Mouse (Mus musculus) forebrain, embryonic 11.5 days (tissue): Measurements from ENCODE around the gene Gm9732. TPM values are rescaled to one million over a fixed set of nuclear protein-coding genes. Genes with fewer than 3 reads are reported as not detected.
"Not testable (repeated sequence)": the region's sequence is repeated elsewhere in the genome, so short reads cannot be mapped to it uniquely, and the experiment has no call there.

Experiments
- ATAC-seq: fragments of 200-750 bp; cut with Nextera tagmentation; replicated peaks from 2 replicates; pipeline ENCODE4 v1.8.0; 2017; ENCODE audit warnings: moderate TSS enrichment; ENCODE audit not compliant: low FRiP score
- DNase-seq: peaks from one replicate; pipeline ENCODE4 v3.0.0-alpha.2; 2017; ENCODE audit warnings: low spot score
- H3K27ac ChIP-seq: fragments of 300-500 bp; sonication (generic); 2 replicates; pipeline ENCODE4 v1.5.1; 2014; ENCODE audit warnings: low read depth, low read length
- H3K27me3 ChIP-seq: fragments of 300-500 bp; sonication (generic); 2 replicates; pipeline ENCODE4 v1.6.1; 2014; ENCODE audit warnings: mild to moderate bottlenecking, low read length, mixed read lengths; ENCODE audit not compliant: control insufficient read depth, insufficient read depth
- H3K36me3 ChIP-seq: fragments of 300-500 bp; sonication (generic); 2 replicates; pipeline ENCODE4 v1.6.1; 2014; ENCODE audit warnings: mild to moderate bottlenecking, low read length, moderate library complexity, mixed read lengths; ENCODE audit not compliant: control insufficient read depth, insufficient read depth
- H3K4me1 ChIP-seq: fragments of 300-500 bp; sonication (generic); replicated peaks from 2 replicates; pipeline ENCODE4 v1.6.1; 2014; ENCODE audit warnings: low read length, mixed read lengths; ENCODE audit not compliant: control insufficient read depth, insufficient read depth
- H3K4me2 ChIP-seq: fragments of 300-500 bp; sonication (generic); 2 replicates; pipeline ENCODE4 v1.6.1; 2014; ENCODE audit warnings: low read depth, mild to moderate bottlenecking, low read length, moderate library complexity, mixed read lengths; ENCODE audit not compliant: severe bottlenecking
- H3K4me3 ChIP-seq: fragments of 300-500 bp; sonication (generic); 2 replicates; pipeline ENCODE4 v1.5.1; 2014; ENCODE audit warnings: low read depth, low read length
- H3K9ac ChIP-seq: fragments of 300-500 bp; sonication (generic); 2 replicates; pipeline ENCODE4 v1.6.1; 2014; ENCODE audit warnings: low read length
- H3K9me3 ChIP-seq: fragments of 300-500 bp; sonication (generic); 2 replicates; pipeline ENCODE4 v1.6.1; 2016; ENCODE audit warnings: low read length, mixed read lengths; ENCODE audit not compliant: control insufficient read depth
- WGBS: fragments of 180-500 bp; shearing (Covaris S2); extraction: QIAGEN DNeasy Blood & Tissue Kit; methylation state at CpG from one replicate; pipeline ENCODE4 v1.1.7; 2014; 5-methylcytosine and 5-hydroxymethylcytosine counted together
- polyA plus RNA-seq: library from polyadenylated mRNA; unstranded; fragments of >200 nt; fragmentation: Nextera tagmentation; extraction: Ambion mirVana; gene quantifications from 2 replicates; pipeline ENCODE4 v1.2.1, GENCODE M21; 2014

Gm9732 gene
- polyA plus RNA-seq, 1 experiment from 2014 or later: not detected

DNA sequence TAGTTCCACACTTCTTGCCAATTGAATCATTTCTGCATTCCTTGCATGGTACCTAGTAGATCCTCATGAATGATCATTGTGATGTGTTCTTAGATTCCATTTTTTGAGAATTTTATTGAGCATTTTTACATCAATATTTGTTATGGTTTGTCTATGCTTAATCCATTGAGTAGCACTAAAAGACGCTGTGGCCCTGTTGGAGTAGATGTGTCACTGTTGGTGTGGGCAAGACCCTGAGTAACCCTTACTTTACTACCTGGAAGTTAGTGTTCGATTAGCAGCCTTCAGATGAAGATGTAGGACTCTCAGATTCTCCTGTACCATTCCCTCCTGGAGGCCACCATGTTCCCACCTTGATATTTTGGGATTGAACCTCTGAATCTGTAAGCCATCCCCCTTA lies 53.8 kb downstream of the Gm9732 start:
- not testable (repeated sequence) for H3K4me1 ChIP-seq

DNA sequence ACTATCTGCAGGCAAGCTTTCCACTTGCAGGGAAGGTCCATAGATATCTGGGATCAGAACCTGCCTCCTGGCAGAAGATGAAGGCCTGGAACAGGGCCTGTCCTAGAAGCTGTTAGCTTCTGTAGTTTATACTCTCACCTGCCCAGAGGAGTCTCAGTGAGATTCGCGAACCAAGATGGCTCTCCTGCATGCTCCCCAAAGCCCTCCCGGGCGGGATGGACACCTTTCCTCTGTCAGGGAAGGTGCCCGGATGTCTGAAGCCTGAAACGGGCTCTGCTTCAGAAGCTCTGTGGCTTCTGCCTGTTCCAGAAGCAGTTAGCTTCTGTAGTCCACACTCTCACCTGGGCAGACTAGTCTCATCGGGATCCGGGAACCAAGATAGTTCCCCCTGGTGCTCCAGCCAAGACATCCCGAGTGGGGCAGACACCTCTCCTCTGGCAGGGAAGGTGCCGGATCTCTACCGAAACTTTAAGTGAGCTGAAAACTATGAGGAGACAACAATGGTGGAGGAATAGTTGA lies 56.6 kb downstream of the Gm9732 start:
- 89% methylated on average over 9 of the region's 11 CpGs for WGBS
- not testable (repeated sequence) for H3K27ac ChIP-seq, H3K4me2 ChIP-seq, H3K4me3 ChIP-seq, H3K9me3 ChIP-seq, H3K4me1 ChIP-seq, H3K9ac ChIP-seq, ATAC-seq, DNase-seq, H3K27me3 ChIP-seq, H3K36me3 ChIP-seq

More for the DNA sequence above, 53.8 kb downstream of the Gm9732 start:
- H3K9me3 ChIP-seq, H3K4me3 ChIP-seq, H3K36me3 ChIP-seq, ATAC-seq, H3K27ac ChIP-seq, DNase-seq, H3K9ac ChIP-seq, H3K27me3 ChIP-seq, H3K4me2 ChIP-seq: not testable (repeated sequence)
- whole genome bisulfite sequencing: 77% methylated on average over 1 of the region's 2 CpGs

DNA sequence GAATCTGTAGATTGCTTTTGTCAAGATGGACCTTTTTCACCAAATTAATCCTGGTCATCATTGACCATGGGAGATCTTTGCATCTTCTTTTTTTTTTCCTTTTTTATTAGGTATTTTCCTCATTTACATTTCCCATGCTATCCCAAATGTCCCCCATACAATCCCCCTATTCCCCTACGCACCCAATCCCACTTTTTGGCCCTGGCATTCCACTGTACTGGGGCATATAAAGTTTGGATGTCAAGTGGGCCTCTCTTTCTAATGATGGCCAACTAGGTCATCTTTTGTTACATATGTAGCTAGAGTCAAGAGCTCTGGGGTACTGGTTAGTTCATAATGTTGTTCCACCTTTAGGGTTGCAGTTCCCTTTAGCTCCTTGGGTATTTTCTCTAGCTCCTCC lies 62.8 kb downstream of the Gm9732 start:
- H3K9me3 ChIP-seq, H3K9ac ChIP-seq, H3K4me3 ChIP-seq, H3K4me2 ChIP-seq, ATAC-seq, H3K27ac ChIP-seq, H3K4me1 ChIP-seq, H3K36me3 ChIP-seq, H3K27me3 ChIP-seq, DNase-seq: not testable (repeated sequence)
- 65% methylated on average over 1 of the region's 1 CpGs for WGBS

DNA sequence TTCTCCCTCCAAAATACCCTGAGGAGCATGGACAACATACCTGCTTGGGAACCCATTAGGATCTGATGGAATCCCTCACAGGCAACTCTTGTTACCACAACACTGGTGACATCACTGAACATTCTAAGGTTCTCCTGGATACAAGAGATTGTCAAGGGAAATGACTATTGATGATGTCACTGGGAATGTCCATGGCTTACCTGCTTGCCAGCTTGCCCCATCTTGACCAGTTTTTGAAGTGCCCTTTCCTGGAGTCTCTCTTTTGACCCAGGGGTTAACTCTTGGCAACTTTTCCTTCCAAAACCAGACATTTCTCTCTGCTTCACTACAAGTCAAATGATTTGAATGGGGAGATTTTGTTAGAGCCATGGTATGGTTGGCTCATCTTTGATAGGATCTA lies 72.9 kb downstream of the Gm9732 start, which contains the start of gene 1700001F09Rik:
Gene 1700001F09Rik, minus strand, starts transcription at position 101 of the 400 bp plus-strand sequence.
- H3K4me3 ChIP-seq, DNase-seq, H3K9me3 ChIP-seq, H3K9ac ChIP-seq, H3K36me3 ChIP-seq, H3K27ac ChIP-seq, ATAC-seq, H3K4me1 ChIP-seq, H3K4me2 ChIP-seq, H3K27me3 ChIP-seq: not testable (repeated sequence)

DNA sequence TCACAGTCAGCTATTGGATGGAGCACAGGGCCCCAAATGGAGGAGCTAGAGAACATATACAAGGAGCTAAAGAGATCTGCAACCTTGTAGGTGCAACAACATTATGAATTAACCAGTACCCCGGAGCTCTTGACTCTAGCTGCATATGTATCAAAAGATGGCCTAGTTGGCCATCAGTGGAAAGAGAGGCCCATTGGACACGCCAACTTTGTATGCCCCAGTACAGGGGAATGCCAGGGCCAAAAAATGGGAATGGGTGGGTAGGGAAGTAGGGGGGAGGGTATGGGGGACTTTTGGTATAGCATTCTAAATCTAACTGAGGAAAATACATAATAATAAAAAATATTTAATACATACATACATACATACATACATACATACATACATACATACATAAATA lies 78.1 kb downstream of the Gm9732 start:
- H3K9ac ChIP-seq, H3K4me2 ChIP-seq, H3K27me3 ChIP-seq, H3K4me3 ChIP-seq, H3K9me3 ChIP-seq, DNase-seq, H3K4me1 ChIP-seq, ATAC-seq, H3K36me3 ChIP-seq, H3K27ac ChIP-seq: not testable (repeated sequence)
- 66% methylated on average over 2 of the region's 2 CpGs for WGBS

Other genes with a start within 250 kb of the Gm9732 start
- not detected in 2 replicates for gene Gm8094, start 198.4 kb upstream of the Gm9732 start, polyA plus RNA-seq
- gene Gm8104, start 174.4 kb upstream of the Gm9732 start, polyA plus RNA-seq: not detected in 2 replicates
- gene Gm7233, start 95.2 kb upstream of the Gm9732 start, polyA plus RNA-seq: not detected in 2 replicates
- gene Gm8122, start 39.7 kb upstream of the Gm9732 start, polyA plus RNA-seq: not detected in 2 replicates
- not detected in 2 replicates for gene Gm8126, start 16.4 kb upstream of the Gm9732 start, polyA plus RNA-seq
- not detected in 2 replicates for gene Gm8127, start 18.8 kb downstream of the Gm9732 start, polyA plus RNA-seq
- gene 1700001F09Rik, start 72.8 kb downstream of the Gm9732 start, polyA plus RNA-seq: not detected in 2 replicates
- gene Gm8138, start 141.3 kb downstream of the Gm9732 start, polyA plus RNA-seq: not detected in 2 replicates